Mouse (Mus musculus): ENCODE measurements around the gene Lyl1.
"Not testable (repeated sequence)": the region's sequence is repeated elsewhere in the genome, so short reads cannot be mapped to it uniquely, and the experiment has no call there.

The Lyl1 gene

GRCm38 (mm10) chr8:84668731-84669485 lies 32.3 kb upstream of the Lyl1 start:
- no peak for DNase-seq (ENCODE audit: low read depth, low spot score)

DNA sequence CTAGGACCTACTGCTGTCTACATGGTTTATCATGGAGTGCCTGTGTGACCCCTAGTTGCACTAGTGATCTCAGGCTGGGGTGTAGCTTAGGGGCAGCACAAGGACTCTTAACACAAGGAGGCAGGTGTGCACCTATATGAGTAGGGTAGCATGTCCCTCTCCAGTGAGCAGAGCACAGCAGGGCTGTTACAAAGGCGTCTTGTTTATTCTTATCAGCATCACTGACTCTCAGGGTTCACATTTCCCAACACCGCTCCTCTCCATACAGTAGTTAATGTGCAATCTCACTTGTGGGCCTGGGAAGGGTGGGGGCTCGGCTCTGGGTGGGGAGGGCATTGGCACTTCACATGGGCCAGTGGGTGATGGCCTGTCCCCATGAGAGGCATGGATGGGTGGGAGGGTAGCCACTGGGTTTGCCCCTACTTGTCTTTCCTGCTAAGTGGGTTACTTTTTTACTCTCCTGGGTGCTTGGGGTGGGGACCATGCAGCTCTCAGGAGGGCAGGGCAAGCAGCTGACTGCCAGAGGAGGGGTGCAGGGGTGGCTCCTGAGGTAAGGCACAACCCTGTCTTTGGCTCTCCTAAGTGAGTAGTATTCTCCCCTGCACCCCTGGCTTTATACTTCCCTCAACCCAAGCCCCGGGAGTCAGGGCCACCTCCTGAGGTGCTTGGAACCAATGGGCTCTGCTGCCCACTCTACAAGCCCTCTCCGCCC lies 30.8 kb upstream of the Lyl1 start:
- not testable (repeated sequence) for DNase-seq (ENCODE audit: low read depth, low spot score)

DNA sequence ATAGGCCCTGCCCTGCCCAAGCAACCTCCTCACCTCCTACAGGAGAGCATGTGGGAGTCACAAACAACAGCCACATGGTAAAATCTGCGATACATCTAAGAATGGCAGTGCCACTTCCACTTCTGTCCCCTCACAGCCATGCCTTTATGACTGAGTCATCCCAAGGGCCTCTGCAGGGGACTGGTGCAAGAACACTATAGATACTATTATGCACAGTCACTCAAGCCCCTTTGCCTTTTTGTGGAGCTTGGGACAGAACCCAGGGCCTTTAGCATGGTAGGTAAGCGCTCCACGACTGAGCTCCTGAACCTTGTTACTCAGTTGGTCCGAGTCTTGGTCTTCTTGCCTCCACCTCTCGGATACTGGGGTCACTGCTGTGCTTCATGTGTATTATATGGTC lies 24.0 kb upstream of the Lyl1 start:
- DNase-seq (ENCODE audit: low read depth, low spot score) = no peak

DNA sequence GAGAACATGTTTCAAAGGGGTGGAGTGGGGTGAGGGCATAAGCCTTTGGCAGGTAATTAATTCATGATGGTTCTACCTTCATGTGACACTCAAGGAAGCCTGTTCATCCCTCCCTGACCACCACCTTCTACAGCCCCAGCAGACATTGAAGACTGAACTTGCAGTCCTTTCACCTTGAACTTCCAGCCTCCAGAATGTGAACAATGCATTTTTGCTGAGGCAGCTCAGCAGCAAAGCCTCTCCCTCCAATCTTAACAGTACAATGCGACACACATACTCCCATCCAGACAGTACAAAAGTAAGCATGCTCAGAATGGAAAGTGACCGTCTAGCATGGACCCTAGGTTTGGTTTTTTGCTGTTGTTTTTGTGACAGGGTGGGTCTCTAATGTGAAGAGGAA lies 19.8 kb upstream of the Lyl1 start:
- no peak for DNase-seq (ENCODE audit: low read depth, low spot score)

- no peak for DNase-seq (ENCODE audit: low read depth, low spot score)
Observed at GRCm38 (mm10) chr8:84682257-84682656, 19.0 kb upstream of the Lyl1 start.

DNA sequence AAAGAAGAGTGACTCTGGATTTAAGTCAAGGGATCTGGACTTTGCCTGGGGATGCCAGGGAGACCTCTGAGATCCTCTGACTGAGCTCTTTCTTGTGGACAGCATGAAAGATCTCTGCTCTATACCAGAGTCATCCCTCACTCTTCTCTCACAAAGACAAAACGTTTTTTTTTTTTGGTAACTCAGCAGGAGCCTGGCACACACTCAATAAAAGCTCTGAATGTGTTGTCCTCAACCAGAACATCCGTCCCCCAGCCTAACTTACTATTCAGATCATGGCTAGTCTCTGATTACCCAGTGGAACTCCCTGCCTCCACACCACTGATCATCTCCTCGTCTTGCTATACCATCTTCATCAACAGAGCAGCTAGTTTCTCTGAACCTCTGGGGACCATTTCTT lies 16.7 kb upstream of the Lyl1 start:
- no peak for DNase-seq (ENCODE audit: low read depth, low spot score)

DNA sequence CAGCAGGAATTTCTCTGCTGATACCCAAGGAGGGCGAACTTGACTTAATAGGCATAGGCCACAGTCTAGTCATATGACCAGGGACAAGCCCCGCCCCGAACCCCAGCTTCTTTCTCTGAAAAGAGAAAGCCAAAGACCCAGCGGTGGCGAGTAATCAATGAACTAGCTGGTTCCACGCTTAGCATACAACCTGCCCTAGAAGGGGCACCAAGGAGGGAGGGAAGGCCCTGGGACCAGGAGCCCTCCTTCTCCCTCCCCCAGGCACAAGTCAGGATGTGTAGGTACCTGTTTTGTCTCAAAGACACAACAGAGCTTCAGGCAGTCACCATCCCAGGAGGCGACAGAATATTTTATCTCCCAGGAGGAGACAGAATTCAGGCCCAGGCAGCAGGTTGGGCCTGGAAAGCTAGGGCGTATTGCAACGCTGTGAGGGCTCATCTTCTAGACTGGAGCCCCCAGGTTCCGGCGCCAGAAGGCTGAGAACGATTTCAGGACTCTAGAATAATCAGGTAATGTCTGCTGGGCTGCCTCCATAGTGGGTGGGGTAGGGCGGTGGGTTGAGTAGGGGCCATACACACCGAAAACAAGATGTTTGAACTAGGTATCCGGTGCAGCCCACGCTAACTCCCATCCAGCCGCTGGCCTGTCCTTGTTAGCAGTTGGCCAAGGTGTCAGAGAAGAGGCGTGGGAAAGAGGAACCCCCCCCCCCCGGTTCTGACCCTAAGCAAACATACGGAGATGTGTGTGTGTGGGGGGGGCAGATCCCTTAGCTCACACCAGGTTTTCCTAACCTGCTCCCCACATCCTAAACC lies 14.9 kb upstream of the Lyl1 start, which contains the start of gene Trmt1:
Gene Trmt1, plus strand, starts transcription at position 117 of the 812 bp plus-strand sequence.
- no peak for DNase-seq (ENCODE audit: low read depth, low spot score)

DNA sequence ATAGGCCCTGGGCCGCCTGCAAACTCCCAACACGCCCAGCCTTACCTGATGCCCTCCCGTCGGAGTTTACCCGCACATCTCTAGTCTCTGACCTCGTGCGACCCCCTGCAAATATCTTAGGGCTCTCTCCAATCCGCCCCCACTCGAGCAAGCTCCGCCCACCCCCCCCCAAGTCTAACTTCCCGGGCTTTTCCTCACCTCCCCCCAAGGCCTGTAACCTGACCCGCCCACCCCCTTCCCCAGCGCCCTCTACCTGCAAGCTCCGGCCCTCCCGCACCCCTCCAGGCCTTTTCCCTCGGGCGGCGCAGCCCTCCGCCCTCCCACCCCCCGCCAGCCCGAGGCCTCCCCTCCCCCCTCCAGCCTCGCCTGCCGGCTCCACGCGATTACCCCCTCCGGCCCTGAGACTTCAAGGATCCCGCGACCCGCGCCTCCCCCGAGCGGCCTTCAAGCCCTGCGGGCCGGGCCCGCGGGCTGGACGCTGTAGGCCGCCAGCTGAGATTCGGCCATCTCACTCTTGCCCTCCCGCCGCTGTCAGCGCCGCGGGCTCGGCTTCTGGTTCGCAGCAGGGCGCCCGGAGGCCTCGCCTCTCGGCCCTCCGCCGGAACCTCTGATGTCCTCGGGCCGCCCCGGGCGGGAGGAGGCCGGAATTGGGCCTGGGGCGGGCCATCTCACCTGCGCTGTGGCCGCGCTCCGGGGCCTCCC lies 14.1 kb upstream of the Lyl1 start:
- no peak for DNase-seq (ENCODE audit: low read depth, low spot score)

- no peak for DNase-seq (ENCODE audit: low read depth, low spot score)
Observed at GRCm38 (mm10) chr8:84687705-84688100, 13.6 kb upstream of the Lyl1 start, which contains the start of gene Nacc1. TSS of gene Nacc1 (minus strand) at chr8:84687862.

GRCm38 (mm10) chr8:84689091-84689915 lies 12.0 kb upstream of the Lyl1 start:
- DNase-seq (ENCODE audit: low read depth, low spot score) = no peak

DNA sequence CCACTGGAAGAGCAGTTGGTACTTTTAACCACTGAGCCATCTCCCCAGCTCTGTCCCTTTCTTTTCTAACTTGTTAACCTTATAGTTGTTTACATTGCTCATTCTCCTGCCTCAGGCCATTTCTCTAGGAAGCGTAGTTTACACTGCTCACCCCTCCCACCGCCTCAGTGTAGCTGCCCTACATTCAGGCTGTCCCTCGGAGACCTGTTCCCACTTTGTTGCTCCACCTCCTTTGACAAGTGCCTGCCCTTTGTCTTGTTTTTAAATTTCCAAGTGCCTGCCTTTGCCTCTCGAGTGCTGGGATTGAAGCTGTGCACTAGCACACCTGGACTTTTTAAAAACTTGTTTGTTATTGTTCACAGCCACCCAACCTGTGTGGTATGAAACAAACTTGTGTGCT lies 7.9 kb upstream of the Lyl1 start:
- no peak for DNase-seq (ENCODE audit: low read depth, low spot score)

DNA sequence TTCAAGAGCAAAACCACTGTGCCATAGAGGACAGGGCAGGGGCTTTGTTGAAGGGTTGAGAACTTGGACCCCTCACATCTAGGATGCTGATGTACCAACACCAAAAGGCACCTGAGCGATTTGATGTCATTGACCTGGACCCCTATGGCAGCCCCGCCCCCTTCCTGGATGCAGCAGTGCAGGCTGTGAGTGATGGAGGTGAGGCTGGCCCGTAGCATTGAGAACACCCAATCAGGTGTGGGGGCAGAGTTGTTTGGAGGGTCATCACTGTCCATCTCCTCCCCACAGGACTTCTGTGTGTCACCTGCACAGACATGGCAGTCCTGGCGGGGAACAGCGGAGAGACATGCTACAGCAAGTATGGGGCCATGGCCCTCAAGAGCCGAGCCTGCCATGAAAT lies 6.1 kb upstream of the Lyl1 start:
- no peak for DNase-seq (ENCODE audit: low read depth, low spot score)

DNA sequence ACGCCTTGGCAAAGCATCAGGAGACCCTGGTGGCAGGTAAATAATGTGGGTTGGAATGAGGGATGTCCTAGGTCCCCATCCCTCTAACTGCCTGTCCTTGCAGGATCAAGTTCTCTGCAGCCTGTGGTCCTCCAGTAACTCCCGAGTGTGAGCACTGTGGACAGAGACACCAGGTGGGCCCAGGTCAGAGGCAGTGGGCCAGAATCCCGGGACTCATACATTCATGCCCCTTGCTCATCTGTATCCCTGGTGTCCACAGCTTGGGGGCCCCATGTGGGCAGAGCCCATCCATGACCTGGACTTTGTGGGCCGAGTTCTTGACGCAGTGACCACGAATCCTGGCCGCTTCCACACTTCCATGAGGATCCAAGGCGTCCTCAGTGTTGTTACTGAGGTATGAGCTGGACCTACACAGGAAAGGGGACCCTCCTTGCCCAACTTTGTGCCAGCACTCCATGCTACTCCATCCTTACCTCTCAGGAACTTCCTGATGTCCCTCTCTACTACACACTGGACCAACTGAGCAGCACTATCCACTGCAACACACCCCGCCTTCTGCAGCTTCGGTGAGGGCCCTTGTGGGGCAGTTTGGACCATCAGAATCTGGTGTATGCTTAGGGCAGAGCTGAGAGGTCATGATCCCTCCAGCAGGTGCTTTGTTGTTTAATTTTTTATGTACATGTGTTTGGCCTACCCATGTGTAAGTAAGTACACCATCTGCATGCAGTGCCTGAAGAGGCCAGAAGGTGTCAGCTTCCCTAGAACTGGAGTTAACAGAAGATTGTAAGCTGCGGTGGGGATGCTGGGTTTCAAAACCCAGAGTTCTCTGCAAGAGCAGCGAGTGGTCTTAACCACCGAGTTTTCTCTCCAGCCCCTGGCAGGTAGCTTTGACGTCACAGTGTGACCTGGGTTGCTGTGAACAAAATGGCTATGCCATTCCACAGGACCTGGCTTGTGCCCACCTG lies 3.8 kb upstream of the Lyl1 start:
- DNase-seq (ENCODE audit: low read depth, low spot score) = no peak

- DNase-seq (ENCODE audit: low read depth, low spot score) = no peak
Observed at GRCm38 (mm10) chr8:84698288-84698687, 3.0 kb upstream of the Lyl1 start.

DNA sequence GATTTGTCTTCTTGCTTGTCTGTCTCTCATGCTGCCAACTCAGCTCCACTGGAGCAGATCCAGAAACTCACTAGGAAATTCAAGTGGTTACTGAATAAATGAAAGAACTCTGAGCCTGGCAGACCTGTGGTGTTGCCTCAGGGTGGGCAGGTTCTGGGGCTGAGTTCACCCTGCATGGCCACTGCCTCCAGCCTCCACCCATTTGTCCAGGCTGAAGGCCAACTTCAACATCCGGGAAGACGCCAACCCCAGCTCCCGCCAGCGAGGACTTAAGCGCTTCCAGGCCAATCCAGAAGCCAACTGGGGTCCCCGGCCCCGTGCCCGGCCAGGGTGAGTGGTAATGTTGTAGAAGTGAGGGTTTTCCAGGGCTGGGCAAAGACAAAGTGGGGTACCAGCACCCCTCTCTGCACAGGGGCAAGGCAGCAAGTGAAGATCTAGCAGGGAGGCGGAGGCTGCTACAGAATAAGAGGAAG lies 2.3 kb upstream of the Lyl1 start:
- DNase-seq (ENCODE audit: low read depth, low spot score) = no peak

DNA sequence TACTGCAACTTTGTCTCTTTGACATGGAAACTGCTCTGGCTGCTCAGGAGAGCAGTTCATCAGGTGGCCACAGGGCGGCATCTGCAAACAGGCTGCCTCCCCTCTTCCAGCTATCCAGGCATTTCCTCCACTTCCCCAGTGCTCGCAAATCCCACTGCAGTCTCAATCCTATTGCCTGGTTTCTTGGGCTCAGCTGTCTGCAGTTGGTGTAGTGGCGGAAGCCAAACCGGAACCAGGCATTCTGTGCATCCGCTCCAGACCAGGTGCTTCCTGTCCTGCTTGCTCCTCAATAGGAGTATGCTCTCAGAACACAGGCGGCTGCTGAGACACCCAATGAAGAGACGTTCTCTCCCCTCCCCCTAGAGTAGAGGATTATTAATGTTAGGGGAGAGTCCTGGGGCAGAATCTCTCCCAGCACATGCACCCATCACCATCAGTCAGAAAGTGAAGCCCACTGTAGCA lies 1.4 kb upstream of the Lyl1 start:
- DNase-seq (ENCODE audit: low read depth, low spot score) = no peak

DNA sequence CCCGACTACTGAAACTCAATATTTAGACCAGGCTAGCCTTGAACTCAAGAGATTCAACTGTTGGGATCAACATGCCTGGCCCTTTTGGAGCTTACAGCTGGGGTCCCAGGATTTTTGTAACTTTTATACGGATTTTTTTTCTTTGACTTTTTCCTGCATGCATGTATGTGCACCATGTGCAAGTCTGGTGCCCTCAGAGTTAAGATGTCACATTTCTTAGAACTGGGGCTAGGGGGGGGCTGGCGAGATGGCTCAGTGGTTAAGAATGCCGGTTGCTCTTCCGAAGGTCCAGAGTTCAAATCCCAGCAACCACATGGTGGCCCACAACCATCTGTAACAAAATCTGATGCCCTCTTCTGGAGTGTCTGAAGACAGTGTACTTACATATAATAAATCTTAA lies 731 bp upstream of the Lyl1 start:
- DNase-seq (ENCODE audit: low read depth, low spot score) = no peak

DNA sequence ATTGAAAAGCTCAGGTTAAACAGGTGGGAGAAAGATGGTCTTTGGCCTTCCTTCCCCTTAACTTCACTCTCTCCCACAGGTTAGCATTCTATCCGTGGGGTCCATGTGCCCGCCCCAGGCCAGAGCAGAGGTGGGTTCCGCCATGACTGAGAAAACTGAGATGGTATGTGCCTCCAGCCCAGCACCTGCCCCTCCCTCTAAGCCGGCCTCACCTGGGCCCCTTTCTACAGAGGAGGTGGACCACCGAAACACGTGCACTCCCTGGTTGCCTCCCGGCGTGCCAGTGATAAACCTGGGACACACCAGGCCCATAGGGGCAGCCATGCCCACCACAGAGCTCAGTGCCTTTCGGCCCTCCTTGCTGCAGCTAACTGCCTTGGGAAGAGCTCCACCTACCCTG lies 1.3 kb downstream of the Lyl1 start:
- no peak for DNase-seq (ENCODE audit: low read depth, low spot score)

DNA sequence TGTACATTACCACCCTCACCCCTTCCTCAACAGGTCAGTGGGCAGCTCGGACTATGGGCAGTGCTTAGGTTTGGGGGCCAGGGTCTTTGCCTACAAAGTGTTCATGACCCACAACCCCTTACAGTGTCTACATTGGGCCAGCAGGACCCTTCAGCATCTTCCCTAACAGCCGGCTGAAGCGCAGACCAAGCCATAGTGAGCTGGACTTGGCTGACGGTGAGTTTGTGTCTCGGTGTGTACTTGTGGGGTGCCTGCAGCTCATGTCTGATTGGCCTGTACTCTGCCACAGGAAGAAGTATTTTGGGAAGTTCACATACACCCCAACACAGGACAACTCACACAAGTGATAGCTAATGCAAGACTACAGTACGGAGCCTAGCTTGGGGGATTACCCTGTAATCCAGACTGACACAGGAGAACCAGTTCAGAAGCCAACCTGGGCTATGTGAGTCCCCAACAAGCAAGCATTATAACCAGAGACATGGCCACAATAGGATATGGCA lies 1.8 kb downstream of the Lyl1 start:
- no peak for DNase-seq (ENCODE audit: low read depth, low spot score)

Data from WW6 (cell line).